Mouse (Mus musculus): ENCODE results near the gene Matk. TPM values are rescaled to one million over a fixed set of nuclear protein-coding genes. Genes with fewer than 3 reads are reported as not detected.

The Matk gene
- polyA plus RNA-seq, 1 experiment from 2014 or later: 5.4 TPM

DNA sequence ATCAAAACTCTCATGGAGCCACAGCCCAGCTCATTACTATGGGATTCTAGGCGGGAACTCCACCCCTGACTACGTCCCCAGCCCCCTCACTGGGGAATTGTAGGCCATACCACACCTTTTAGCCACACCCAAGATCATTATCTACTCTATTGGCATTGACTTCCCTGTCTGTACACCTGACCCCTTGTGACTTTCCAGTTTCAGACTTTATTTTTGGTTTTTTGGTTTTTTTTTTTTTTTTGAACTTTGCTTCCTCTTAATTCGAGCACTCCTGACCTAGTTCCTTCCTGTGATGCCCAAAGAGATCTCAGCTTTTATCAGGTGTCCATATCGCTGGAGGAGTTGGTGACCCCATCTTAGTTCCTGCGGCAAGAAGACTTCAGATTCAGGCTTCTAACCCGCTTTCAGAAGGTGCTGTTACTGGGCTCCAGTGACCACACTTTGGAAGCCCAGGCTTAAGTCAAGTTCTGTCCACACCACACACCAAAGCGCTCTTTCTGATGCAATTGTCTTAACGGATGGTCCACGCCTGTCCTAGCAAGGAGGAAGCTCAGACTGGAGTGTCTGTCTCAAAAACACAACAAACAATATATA is 38.9 kb downstream of the Matk start, which contains the start of gene Tjp3:
TSS of gene Tjp3 (minus strand) at position 71 of the 594 bp plus-strand sequence.
- ATAC-seq (ENCODE audit: low FRiP score, low read depth): no peak
- H3K27me3 ChIP-seq: peaks cover 46% of the 10 kb centered on the region
- no peaks in the 10 kb centered on the region for H3K9me3 ChIP-seq
- H3K4me3 ChIP-seq: peak within 1 kb of the TSS; percentile 79
- H3K9ac ChIP-seq: peak within 1 kb of the TSS; percentile 50
- WGBS: 75% methylated on average over 9 of the region's 9 CpGs
- no peak within 1 kb of the TSS for H3K27ac ChIP-seq
- H3K4me2 ChIP-seq (replicated peaks): peak within 1 kb of the TSS; percentile 91
- no peaks in the 10 kb centered on the region for H3K36me3 ChIP-seq
- H3K4me1 ChIP-seq: peaks cover 42% of the 10 kb centered on the region

DNA sequence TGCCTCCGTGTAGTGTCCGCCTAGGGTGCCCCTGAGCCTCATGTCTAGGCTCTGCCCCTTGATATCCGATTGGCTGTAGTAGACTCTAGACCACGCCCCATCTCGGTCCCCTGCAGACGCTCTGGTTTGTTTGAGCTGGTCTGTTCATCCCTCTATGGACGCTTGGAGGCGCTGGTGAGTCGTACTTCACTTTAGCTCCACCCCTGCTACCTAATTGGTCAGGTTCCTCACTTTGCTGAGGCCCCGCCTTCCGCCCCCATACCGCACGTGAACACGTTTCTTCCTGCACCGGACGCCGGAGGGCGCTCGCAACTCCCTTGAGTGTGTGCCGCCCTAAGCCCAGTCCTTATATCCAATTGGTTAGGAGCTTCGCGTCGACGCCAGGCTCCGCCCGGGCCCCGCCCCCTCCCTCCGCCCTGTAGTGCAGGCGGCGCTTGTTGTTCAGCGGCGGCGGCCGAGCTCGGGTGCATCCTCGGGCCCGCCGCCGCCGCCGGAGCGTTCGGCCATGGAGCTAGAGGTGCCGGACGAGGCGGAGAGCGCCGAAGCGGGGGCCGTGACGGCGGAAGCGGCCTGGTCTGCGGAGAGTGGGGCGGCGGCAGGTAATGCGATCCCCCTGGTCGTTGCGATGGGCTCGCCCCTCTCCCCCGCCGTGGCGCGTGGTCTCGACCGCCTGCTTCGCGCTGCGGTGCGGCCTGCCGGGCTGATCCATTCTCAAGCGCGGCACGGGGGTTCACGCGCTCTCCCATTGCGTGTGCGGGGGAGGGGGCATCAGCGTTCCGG is 40.0 kb downstream of the Matk start, which contains the start of gene Pip5k1c:
TSS of gene Pip5k1c (plus strand) at position 410 of the 780 bp plus-strand sequence.
- H3K4me3 ChIP-seq: peak within 1 kb of the TSS; percentile 79

DNA sequence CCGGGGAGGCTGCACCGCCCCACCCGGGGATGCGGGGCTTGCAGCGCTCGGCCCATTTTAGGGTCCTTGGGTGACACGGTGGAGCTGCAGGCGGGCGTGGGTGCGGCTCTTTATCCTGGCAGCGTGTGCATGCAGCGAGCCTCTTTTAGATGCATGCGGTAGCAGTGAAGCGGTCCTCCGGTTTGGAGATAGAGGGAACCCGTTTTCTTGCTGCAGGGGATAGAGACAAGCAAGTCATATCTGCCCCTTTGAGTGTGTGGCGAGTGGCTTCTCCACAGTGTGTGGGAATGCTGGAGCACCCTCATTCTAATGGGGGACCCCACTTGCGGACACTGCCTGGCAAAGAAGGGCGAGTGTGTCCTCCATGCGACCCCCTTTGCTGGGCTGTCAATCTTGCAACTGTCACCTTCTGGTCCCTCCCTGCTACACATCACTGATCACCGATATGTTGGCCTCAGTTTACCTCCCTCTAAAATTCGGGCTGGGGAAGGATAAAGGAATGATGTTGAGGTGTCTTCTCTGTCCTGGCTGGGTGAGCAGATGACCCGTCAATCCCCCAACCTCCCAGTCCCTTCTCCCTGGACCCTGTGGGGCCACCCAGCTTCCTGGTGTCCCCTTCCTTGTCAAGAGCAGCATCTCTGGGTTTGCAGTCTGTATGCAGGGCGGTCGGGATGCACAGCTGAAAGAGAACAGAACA is 40.7 kb downstream of the Matk start:
- Histone ChIP-seq H3K4me1 (peaks cover 50% of the 10 kb centered on the region), H3K9me3 (no peaks in the 10 kb centered on the region), H3K27ac (peak overlapping the region; percentile 85), H3K27me3 (peaks cover 27% of the 10 kb centered on the region), H3K36me3 (no peaks in the 10 kb centered on the region), H3K9ac (peak overlapping the region; percentile 86), H3K4me3 (peak overlapping the region; percentile 79), H3K4me2 (replicated peaks) (peak overlapping the region; percentile 91)
- WGBS: 3% methylated on average over 25 of the region's 25 CpGs
- no peak for ATAC-seq (ENCODE audit: low FRiP score, low read depth)

More for the DNA sequence above, 40.0 kb downstream of the Matk start, which contains the start of gene Pip5k1c:
- Histone ChIP-seq H3K4me2 (replicated peaks) (peak within 1 kb of the TSS; percentile 91), H3K27me3 (peaks cover 35% of the 10 kb centered on the region), H3K4me1 (peaks cover 47% of the 10 kb centered on the region), H3K36me3 (no peaks in the 10 kb centered on the region), H3K9ac (peak within 1 kb of the TSS; percentile 86), H3K27ac (peak within 1 kb of the TSS; percentile 85), H3K9me3 (no peaks in the 10 kb centered on the region)
- ATAC-seq (ENCODE audit: low FRiP score, low read depth): peak; percentile 94
- under 1% methylated on average over 76 of the region's 80 CpGs for WGBS

DNA sequence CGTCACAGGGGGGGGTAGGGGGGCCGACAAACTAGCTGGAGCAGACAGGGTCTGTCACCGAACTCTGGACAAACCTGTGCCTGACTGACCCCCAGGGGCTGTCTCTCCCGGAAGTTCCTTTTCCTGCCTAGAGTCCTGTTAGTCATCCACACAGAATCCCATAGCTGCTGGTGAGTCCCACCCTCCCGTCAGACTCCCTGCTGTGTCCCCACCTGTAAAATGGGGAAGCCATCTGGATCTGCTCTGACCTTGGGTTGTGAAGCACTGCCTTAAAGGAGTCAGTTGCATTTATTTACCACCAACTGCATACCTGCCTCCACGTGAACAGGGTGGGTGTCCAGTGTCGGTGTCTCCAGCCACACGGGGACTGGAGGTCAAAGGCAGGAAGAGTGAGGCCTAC is 41.7 kb downstream of the Matk start:
- 33% methylated on average over 8 of the region's 8 CpGs for WGBS
- Histone ChIP-seq H3K27ac (no peak overlapping the region), H3K4me1 (peaks cover 49% of the 10 kb centered on the region)

DNA sequence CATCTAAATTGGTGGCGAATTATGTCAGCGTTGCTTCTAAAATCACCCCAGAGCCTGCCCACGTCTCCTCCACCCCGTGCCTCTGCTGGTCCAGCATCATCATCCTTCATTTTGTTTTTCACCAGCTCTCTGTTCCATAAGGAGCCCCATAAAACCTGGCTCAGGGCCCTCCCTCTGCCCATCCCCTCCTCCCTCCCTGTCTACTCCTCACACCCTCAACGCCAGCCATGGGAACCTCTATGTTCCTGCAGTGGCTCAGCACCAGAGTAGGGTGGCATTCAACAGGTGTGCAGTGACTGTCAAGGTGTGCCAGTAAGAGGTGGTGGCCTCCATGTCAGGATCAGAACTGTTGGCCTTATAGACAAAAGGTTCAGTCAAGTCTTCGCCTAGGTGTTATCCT is 42.5 kb downstream of the Matk start:
- Histone ChIP-seq H3K4me2 (replicated peaks) (peak overlapping the region; percentile 91), H3K9ac (peak overlapping the region; percentile 86; the same call in 1 of the 2 replicates), H3K27ac (no peak overlapping the region), H3K4me1 (peaks cover 44% of the 10 kb centered on the region), H3K36me3 (no peaks in the 10 kb centered on the region), H3K4me3 (no peak overlapping the region), H3K27me3 (peaks cover 17% of the 10 kb centered on the region), H3K9me3 (no peaks in the 10 kb centered on the region)
- ATAC-seq (ENCODE audit: low FRiP score, low read depth): no peak
- WGBS: 81% methylated on average over 6 of the region's 6 CpGs

More for the DNA sequence above, 41.7 kb downstream of the Matk start:
- Histone ChIP-seq H3K27me3 (peaks cover 24% of the 10 kb centered on the region), H3K4me2 (replicated peaks) (peak overlapping the region; percentile 91), H3K9me3 (no peaks in the 10 kb centered on the region), H3K36me3 (no peaks in the 10 kb centered on the region), H3K4me3 (peak overlapping the region; percentile 79), H3K9ac (peak overlapping the region; percentile 86)
- ATAC-seq (ENCODE audit: low FRiP score, low read depth): no peak

DNA sequence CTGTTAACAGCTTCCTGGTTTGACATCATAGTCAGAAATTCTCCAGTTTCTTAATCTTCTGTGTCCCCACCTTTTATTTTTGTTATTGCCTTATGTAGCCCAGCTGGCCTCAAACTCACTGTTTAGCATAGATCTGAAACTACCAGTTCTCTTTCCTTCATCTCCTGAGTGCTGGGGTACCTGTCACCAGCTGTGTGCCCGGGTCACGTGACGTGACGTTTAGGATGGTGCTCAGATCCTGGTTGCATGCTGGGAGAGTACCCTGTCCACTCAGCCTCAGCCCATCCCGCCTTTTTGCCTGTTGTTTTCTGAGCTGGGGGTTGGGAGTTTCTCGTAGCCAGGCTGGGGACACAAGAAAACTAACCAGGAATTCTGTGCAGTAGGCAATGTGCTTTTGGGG is 44.5 kb downstream of the Matk start:
- Histone ChIP-seq H3K4me3 (no peak overlapping the region), H3K9me3 (no peaks in the 10 kb centered on the region), H3K4me1 (peaks cover 32% of the 10 kb centered on the region), H3K27me3 (no peaks in the 10 kb centered on the region), H3K27ac (peak overlapping the region; percentile 33; the same call in 1 of the 2 replicates), H3K9ac (no peak overlapping the region), H3K36me3 (no peaks in the 10 kb centered on the region; the same call in 1 of the 2 replicates), H3K4me2 (replicated peaks) (no peak overlapping the region)
- 82% methylated on average over 6 of the region's 6 CpGs for WGBS
- ATAC-seq (ENCODE audit: low FRiP score, low read depth): no peak

DNA sequence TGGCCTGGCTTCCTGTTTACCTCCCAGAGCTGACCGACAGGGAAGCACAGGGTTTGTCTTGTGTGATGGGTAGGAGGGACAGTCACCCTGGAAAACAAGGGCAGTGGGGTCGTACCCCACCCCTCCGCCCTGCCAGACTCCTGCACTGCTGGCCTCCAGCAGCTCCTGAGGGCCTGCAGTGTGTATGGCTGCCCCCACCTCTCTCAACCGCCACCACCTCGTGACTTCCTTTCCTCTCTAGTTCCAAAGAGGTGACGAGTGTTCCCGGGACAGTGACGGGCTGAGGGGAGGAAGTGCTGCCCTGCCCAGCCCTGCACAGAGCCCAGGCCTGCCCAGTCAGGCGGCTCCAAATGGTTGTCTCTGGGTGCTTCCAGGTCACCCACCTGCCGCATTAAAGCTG is 45.1 kb downstream of the Matk start:
- Histone ChIP-seq H3K36me3 (no peaks in the 10 kb centered on the region; the same call in 1 of the 2 replicates), H3K4me3 (no peak overlapping the region), H3K9me3 (no peaks in the 10 kb centered on the region), H3K27ac (peak overlapping the region; percentile 33; the same call in 1 of the 2 replicates), H3K27me3 (no peaks in the 10 kb centered on the region), H3K4me1 (peaks cover 34% of the 10 kb centered on the region), H3K4me2 (replicated peaks) (no peak overlapping the region), H3K9ac (peak overlapping the region; percentile 35; the same call in 1 of the 2 replicates)
- WGBS: 54% methylated on average over 10 of the region's 10 CpGs
- ATAC-seq (ENCODE audit: low FRiP score, low read depth): no peak

DNA sequence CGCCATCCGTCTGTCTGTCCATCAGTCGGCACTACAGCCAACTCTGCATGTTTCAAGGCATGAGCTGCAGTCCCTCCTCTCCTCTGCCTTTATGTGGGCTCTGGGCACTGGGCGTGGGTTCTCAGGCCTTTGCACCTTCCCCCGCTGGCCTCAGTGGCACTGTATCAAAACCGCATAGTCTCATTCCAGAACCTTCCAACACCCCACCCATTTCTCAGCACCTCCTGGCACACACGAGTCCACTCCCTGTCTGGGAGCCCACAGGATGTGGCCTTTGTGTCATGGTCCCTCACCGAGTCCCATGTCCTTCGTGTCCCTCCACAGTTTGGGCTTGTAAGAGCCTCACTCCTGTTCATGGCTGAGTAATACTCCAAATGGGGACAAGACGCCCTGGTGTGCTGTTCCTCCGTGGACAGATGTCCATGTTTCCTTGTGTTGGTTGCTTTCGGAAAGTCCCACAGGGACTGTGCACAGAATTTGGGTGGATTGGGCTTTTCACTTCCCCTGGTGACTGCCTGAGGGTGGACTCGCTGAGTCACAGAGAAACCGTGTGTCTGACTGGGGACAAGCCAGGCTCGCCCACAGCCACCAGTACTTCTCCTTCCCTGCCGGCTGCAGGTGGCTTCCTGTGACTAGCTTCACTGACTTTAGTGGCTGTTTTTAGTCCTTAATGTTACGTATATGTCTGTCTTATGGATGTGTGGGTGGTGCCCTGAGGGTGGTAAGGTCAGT is 45.8 kb downstream of the Matk start:
- H3K36me3 ChIP-seq: no peaks in the 10 kb centered on the region; the same call in 1 of the 2 replicates
- 92% methylated on average over 17 of the region's 17 CpGs for WGBS
- no peak overlapping the region for H3K27ac ChIP-seq
- no peak overlapping the region for H3K4me3 ChIP-seq
- no peaks in the 10 kb centered on the region for H3K27me3 ChIP-seq
- peaks cover 40% of the 10 kb centered on the region for H3K4me1 ChIP-seq
- H3K4me2 ChIP-seq (replicated peaks): no peak overlapping the region
- H3K9ac ChIP-seq: no peak overlapping the region
- no peaks in the 10 kb centered on the region for H3K9me3 ChIP-seq
- ATAC-seq (ENCODE audit: low FRiP score, low read depth): no peak

DNA sequence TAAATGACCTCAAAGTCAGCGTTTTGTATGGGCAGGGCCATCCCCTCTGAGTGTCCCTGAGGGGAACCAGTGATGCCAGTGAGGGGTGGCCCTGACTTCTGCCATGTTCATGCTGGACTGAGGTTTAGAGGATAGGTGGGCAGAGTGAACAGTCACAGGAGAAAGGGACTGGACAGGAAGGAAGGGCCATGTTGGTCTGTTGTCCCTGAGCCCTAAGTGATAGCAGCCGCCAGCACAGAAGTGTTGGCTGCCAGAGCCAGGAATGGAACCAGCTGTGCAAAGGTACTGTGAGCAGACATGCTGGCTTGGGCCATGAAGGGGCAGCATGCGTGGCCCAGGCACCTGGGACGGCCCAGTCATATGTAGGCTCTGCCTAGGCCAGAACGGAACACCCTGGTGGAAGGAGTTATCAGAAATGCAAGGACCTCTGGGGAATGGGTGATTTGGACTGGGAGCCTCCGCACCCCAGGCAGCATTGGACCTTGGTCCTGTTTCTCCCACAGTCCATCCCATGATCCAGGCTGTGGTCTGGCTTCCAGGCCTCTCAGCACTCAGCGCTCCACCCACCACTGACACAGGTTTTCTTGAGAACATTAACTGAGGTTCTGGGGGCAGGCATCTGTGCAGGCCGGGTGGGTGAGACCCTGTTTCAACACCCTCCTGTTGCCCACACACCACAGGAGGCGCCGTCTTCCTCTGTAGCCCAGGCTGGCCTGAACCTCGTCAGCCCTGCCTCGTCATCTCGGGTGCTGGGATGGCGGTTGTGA is 47.0 kb downstream of the Matk start:
- 86% methylated on average over 14 of the region's 14 CpGs for WGBS
- ATAC-seq (ENCODE audit: low FRiP score, low read depth): no peak
- no peak overlapping the region for H3K4me3 ChIP-seq
- no peaks in the 10 kb centered on the region for H3K27me3 ChIP-seq
- H3K27ac ChIP-seq: no peak overlapping the region
- H3K9ac ChIP-seq: peak overlapping the region; percentile 31; the same call in 1 of the 2 replicates
- no peaks in the 10 kb centered on the region; the same call in 1 of the 2 replicates for H3K36me3 ChIP-seq
- H3K9me3 ChIP-seq: no peaks in the 10 kb centered on the region
- H3K4me1 ChIP-seq: peaks cover 28% of the 10 kb centered on the region
- no peak overlapping the region for H3K4me2 ChIP-seq (replicated peaks)

DNA sequence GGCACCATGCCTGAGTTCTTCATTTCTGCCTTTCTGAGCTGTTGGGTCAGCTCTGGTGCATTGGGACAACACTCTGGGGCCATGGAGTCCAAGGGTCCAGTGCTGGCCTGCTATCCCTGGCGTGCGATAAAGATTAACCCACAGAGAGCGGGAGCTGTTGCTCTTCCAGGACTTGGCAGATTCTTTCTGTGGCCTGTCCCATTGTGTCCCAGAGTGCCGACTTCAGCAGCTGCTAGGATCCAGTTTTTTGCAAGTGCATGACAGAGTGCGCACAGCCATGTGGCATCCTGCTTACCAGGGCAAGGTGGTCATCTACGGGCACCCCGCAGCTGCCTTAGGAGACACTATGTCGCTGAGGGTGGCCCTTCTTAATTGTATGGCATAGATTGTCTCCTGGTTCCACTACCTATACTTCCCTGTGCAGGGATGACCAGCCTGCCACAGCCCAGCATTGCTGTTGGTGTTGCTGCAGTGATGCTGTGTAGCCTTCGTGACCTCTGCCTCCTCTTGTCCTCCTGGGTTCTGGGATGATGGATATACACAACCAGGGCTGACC is 47.7 kb downstream of the Matk start:
- Histone ChIP-seq H3K4me2 (replicated peaks) (no peak overlapping the region), H3K27me3 (no peaks in the 10 kb centered on the region), H3K9me3 (no peaks in the 10 kb centered on the region), H3K36me3 (no peaks in the 10 kb centered on the region; the same call in 1 of the 2 replicates), H3K27ac (no peak overlapping the region), H3K4me1 (peaks cover 21% of the 10 kb centered on the region), H3K4me3 (no peak overlapping the region), H3K9ac (peak overlapping the region; percentile 31; the same call in 1 of the 2 replicates)
- no peak for ATAC-seq (ENCODE audit: low FRiP score, low read depth)
- WGBS: 85% methylated on average over 9 of the region's 9 CpGs

All from limb, embryonic 13.5 days (tissue).